Mouse (Mus musculus): ENCODE measurements around the gene Gm15080. TPM values are rescaled to one million over a fixed set of nuclear protein-coding genes. Genes with fewer than 3 reads are reported as not detected.
"Not testable (repeated sequence)": the region's sequence is repeated elsewhere in the genome, so short reads cannot be mapped to it uniquely, and the experiment has no call there.

Gm15080 gene
- polyA plus RNA-seq (2014; fragmentation: Nextera tagmentation; extraction: Ambion mirVana), result not detected in 2 replicates

DNA sequence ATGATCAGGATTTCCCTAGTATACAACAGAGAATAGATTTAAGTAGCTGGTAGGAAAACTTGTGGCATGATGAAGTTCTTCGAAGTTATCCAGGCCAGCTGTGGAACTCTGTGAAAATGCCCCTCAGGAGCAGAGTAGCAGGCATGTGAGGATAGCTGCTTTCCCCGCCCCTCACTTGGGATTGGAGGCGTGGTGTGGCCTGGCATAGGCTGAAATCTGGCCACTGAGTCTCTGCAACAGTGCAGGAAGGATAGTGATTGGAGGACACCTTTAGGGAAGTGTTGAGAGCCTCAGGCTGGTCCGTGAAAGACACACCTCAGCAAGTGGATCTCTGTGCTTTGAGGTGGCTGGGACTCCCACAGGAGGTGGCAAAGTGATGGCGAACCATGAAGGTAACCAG, at the start of gene Gm15080:
TSS of gene Gm15080 (plus strand) at position 301 of the 400 bp plus-strand sequence.
- H3K9me3 ChIP-seq (replicated peaks; ENCODE audit: control insufficient read depth, low read length); H3K36me3 ChIP-seq (replicated peaks; ENCODE audit: control insufficient read depth, insufficient read depth, low read depth, low read length); H3K4me3 ChIP-seq (ENCODE audit: low read depth, low read length); H3K9ac ChIP-seq (replicated peaks; ENCODE audit: low read length); H3K27me3 ChIP-seq (ENCODE audit: control insufficient read depth, insufficient read depth, low read length); H3K27ac ChIP-seq (replicated peaks; ENCODE audit: low read depth, low read length); H3K4me2 ChIP-seq (ENCODE audit: low read depth, low read length); ATAC-seq (replicated peaks; ENCODE audit: insufficient number of reproducible peaks, low FRiP score, low TSS enrichment, low read depth); DNase-seq (ENCODE audit: low spot score); H3K4me1 ChIP-seq (ENCODE audit: control insufficient read depth, insufficient read depth, low read length): not testable (repeated sequence)
- WGBS, result 83% methylated on average over 1 of the region's 5 CpGs

Other genes with a start within 250 kb of the Gm15080 start
- not detected in 2 replicates for gene Gm15128, start 227.0 kb upstream of the Gm15080 start, polyA plus RNA-seq (2014; fragmentation: Nextera tagmentation; extraction: Ambion mirVana)
- gene Gm15107, start 187.7 kb downstream of the Gm15080 start, polyA plus RNA-seq (2014; fragmentation: Nextera tagmentation; extraction: Ambion mirVana), result not detected in 2 replicates